Mouse (Mus musculus): Measurements from ENCODE around the gene Arhgap21.

Arhgap21 gene

DNA sequence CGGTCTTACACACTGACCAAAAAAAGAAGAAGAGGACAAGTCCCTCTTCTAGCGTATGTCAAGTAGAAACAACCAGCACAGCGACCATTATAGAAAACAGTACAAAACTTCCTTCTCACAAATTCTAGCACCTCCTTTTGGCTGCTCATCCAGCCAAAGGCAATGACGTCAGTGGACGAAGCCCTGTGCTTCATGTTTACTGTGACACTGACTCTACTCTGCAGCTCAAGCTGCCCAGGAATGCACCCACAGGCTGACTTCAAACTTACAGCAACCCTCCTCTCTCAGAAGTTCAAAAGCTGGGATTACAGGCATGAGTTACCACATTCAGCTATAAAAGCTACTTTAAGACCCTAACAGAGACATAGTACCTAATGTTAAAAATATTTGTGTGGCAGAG lies 72.2 kb downstream of the Arhgap21 start:
- DNase-seq (ENCODE audit: low spot score in 2 of 2), result no peak

DNA sequence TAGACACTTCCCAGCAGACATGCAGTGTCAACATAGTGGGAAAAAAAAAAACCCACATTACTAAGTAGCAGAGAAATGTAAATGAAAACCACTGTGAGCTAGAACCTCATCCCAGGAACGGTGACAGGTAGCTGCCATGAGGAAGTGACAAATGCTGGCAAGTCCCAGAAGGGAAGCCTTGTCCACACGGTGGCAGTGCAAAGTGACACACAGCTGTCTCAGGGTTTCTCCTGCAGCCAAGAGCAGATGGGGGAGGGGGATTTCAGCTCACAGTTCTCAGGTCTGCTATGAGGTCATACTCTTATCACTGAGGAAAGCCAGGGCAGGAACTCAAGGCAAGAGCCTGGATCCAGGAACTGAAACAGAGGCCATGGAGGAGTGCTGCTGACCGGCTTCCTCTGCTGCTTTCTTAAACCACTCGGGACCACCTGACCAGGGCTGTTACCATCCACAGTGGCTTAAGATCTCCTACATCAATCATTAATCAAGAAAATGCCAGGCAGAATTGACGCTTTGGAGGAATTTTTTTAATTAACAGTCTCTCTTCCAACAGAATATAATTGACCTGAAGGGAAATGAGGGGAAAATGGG lies 74.5 kb downstream of the Arhgap21 start:
- DNase-seq (ENCODE audit: low spot score in 2 of 2), result no peak

DNA sequence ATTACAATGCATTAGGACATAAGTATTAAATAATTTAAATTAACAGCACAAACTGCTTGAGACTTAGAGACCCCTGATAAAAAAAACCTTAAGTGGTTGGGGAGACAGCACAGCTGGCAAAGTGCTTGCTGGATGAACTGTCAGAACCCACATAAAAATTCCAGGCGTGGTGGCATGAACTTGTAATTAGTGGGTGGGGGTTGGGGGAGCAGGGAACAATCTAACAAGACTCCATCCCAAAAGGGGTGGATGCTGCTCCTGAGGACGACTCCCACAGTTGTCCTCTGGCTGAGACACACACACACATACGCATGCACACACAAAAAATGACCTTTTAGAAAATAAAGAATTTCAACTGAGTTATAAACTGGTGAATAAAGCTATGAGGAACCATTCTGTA lies 79.9 kb downstream of the Arhgap21 start:
- DNase-seq (ENCODE audit: low spot score in 2 of 2), result no peak

DNA sequence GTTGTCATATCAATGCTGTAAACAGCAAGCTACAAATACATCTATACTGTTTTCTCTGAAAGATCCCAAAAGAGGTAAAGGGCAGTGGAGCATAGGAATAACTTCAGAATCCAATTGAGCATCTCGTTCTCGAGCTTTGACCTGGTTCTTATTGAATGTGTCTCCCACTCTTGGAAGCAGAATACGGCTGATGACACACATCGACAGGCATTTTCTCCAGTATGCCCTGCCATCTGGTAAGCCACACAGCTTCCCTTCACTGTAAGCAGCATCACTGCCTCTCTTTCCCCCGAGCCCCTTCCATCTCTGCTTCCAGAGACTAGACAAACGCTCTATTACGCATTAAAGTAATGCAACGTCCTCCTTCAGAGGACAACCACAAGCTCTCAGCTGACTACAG lies 85.4 kb downstream of the Arhgap21 start:
- DNase-seq (ENCODE audit: low spot score in 2 of 2), result no peak

DNA sequence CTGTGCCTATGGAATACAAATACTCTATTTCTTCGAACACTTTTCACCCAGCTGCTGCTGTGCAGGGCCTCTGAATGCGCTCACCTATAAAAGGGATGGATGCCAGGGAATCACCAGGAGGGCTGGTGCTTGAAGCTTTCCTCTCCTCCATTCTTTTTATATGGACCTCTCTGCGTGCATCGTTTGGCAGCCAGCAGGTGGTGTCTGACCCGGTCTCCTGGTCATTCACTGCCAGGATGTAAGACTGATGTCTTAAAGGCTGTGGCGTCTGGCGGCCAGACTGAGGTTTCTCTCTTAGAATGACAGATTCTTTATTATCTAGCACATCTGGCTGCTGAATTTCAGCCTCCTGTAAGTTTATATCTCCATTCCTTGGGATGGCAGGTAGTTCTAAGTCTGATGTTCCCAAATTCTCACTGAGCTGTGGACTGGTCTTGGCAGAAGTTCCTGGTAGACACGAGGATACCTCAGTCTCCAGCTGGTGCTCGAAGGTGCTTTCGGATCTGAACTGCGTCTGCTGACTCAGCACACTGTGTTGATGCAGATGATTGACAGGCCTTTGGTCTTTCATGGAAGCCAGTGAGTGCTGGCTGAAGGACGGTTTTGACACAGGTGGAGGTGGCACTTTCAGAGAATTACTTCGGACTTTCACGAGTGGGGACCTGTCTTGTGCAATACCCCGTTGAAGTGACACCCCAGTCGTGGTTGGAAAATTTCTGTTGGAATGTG lies 88.6 kb downstream of the Arhgap21 start:
- DNase-seq (ENCODE audit: low spot score in 2 of 2), result no peak

DNA sequence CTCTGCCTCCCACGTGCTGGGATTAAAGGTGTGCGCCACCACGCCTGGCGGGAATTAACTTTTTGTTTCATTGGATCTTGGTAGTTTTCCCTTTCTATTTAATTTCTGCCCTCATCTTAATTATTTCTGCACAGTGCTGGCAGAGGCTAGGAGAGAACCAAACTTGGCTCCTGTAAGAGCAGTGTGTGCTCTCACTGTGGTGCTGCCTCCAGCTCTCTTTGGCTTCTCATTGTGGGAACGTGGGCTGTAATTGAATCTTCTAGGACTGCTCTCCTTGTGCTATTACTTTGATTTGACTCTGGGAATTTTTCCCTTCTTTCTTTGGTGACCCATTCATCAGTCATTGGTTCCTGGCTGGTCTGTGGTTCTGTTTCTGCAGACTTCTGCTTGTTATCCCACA lies 94.1 kb downstream of the Arhgap21 start:
- no peak for DNase-seq (ENCODE audit: low spot score in 2 of 2)

DNA sequence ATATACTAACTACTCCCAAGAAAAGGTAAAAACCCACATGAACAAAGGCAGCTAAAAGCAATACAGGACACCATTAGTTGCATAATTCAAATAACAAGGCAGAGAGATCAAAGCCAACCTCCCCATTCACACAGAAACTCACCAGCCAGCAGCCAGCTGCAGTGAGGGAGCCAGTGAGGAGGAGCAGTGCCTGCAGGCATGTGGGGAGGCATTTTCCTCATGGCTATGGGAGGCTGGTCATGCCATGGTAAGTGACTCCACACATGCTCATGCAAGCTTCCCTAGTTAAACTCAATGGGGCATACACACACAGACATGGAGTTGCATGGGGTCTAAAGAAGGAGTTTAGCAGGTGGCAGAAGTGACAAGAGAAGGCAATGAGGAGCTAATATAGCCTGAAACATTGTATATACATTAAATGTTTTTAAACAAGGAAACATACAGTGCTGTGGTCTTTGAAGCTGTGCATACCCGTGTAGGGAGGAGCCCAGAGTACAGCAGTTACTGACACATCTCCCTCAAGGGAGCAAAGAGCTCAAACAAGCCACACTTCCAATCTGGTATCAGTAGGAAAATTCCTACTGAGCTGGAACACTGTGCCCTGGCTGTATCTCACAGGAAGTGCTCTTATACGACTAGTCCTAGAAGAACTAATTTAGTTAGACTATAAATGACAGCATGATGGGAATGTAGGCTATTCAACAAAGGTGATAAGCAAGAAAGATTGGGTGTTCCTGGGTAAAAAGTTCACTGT lies 99.3 kb downstream of the Arhgap21 start:
- DNase-seq (ENCODE audit: low spot score in 2 of 2), result no peak

DNA sequence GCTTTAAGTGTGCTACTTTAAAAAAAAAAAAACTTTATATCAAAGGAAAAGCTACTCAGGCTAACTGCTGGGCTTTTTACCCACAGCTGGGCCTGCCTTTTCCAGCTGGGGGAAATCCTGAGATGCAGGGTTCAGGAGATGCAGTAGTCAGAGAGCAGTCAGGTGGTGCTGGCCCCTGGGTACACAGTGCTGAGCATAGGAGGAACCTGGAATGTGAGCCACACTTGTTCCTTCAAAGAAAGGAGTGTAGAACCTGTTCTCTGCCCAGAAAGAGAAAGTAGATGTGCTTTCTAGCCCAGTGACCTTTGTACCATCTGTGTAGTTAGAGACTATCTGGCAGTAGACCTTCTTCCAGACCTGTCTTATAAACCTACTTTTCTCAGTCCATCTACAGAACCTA lies 100.6 kb downstream of the Arhgap21 start:
- DNase-seq (ENCODE audit: low spot score in 2 of 2), result no peak

DNA sequence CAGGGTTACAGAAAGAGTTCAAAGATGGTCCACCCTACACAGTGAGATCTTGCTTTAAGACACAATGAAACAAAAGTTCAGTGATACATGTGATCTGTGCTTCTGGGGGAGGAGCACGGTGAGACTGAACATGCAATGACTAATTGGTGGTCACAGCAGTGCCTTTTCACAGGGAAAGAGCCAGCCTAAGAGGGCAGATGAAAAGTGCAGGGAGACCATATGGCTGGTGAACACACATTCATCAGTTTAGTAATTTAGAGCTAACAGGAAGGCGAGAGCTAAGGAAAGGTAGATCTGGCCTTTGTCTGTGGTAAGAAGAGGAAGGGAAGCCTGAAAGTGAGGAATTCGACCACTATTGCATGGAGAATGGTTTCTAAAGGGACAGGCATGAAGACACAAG lies 102.9 kb downstream of the Arhgap21 start:
- no peak for DNase-seq (ENCODE audit: low spot score in 2 of 2)

DNA sequence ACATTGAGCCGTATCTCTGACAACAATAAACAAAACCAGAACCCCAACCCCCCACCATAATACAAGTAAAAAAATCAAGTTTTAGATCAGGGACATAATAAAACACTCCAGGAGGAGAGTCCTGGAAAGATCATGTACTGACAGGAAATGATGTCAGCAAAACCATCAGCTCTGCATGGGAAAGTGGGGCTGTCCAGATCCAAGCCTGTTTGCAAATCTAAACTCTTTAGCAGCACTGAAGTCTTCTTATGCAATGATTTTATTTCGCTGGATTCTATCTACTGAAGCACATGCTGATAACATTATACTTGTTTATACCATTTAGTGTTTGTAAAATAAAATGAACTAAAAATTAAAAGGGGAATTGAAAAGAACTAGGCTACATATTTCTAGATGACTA lies 104.1 kb downstream of the Arhgap21 start:
- DNase-seq (ENCODE audit: low spot score in 2 of 2), result no peak

DNA sequence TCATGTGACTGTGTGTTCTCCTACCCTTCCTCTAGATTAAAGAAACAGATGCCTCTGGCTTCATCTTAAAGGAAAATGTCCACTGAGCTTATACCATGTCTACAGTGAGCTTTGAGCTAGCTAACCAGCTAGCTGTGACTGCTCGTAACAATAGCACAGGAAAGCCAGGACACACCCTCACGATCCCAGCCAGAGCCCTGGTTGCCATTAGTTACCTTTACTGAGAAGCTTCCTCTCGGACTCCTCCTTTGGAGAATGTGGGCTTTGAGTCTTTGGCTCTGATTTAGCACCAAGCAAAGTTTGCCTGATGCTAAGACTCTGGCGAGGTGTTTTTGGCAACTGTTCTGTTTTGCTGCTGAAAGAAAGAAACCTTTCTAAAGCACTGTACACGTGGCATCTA lies 107.9 kb downstream of the Arhgap21 start:
- DNase-seq (ENCODE audit: low spot score in 2 of 2), result no peak

DNA sequence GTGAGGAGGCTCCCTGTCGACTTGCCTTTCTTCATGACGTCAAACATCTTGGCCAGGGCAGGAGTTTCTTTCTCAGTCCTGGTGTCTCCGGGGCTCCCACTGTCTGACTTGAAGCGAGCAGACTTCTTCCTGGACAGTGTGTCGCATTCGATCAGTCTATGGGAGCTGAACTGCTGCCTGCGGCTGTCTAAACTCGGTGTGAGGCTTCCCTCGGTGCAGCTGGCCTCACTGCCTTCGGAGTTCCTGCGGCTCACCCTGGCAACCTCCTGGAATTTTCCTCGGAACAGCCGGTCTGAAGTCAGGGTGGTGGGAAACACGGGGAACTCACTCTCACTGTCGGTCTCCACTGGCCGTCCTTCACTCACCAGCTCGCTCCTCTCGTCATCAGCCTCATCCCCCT lies 119.3 kb downstream of the Arhgap21 start:
- no peak for DNase-seq (ENCODE audit: low spot score in 2 of 2)

DNA sequence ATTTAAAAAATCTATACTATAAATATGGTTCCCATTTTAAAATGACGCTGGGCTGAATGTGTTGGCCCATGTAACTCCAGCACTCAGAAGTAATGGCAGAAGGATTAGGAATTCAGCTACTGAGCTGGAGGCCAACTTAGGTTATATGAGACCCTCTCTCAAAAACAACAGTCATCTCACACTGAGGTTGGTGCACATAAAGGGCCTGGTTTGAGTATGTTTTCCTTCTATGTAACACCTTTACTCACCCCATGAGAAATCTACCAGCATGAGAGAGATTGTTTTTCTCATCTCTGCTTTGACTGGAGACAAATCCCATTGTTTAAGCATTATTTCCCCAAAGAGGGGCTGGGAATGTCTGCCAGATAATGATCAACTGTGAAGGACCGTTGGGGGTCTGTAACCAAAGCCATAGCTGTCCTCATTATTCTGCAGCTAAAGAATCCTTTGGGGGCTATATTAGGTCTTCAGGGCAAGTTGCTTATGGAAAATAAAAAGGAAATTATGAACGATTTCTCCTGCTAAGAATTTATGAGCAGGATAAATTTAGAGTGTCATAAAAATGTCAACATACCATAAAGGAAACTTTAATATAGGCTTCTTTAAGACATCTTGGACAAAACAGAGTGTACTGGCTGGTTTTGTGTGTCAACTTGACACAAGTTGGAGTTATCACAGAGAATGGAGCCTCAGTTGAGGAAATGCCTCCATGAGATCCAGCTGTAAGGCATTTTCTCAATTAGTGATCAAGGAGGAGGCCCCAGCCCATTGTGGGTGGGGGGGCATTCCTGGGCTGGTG lies 136.9 kb downstream of the Arhgap21 start:
- DNase-seq (ENCODE audit: low spot score in 2 of 2), result no peak

DNA sequence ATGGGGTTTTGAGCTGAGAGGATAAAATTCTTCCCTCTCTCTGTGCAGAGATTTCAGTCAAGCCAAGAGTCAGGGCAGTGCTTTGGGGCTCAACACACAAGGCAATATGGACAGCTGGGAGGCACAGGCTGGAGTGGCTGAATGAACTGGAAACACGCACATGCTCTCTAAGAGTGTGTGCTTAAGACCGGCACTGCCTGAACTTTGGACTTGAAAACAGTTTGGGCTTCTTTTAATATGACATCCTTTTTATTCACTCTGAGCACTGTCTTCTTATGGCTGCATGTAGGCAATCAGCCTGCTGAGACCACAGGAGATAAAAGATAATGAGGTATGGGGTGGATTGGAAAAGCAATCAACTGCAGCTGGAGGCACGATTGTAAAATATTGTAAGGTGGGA lies 137.8 kb downstream of the Arhgap21 start:
- no peak for DNase-seq (ENCODE audit: low spot score in 2 of 2)

DNA sequence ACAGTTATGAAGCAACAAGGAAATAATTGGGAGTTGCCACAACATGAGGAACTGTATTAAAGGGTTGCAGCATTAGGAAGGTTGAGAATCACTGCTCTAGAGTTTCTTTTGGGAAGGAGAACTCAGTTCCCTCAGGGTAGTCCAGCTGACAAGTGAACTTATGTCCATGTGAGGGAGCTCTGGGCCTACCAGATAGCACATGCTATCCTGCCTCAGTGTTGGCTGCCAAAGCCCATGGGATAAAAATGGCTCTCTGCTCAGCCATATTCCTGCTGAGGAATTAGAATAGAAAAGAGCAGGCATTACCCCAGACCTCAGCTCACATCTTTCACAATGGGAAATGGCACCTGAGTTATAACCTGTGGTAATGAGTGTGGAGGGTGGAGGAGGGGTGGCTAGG lies 142.4 kb downstream of the Arhgap21 start:
- no peak for DNase-seq (ENCODE audit: low spot score in 2 of 2)

DNA sequence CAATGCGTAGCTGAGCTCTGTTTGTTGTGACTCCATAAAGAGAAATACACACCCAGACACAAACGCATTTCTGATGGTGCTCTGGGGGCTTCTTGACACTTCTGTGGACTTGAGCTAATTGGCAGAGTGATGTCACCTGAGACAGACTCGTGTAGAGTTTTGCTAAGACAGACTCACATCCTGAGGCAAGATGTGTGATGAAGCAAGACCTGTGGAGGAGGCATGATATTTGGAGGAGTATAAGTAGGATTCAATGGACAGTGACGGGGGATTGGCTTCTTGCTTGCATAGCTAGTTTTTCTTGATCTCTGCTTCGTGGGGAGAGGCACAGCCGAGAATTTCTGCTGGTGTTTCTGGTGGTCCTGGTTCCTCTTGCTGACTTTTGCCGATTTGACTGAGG lies 150.5 kb downstream of the Arhgap21 start:
- no peak for DNase-seq (ENCODE audit: low spot score in 2 of 2)

DNA sequence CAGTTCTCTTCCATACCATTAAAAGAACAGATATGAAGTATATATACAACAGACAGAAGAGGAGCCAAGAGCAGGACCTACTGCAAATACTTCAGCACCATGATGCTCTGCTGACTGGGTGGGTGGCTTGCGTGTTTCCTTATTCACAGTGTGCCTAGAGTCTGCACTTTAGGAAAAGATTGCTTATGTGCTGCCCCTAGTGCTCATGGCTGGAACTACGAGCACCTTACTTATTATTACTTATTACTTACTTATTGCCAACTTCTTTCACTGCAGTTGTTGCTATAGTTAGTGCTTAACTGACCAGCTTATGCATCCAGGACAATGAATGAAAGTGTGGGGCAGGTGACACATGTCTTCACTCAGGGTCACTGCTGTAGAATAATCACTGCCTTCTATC lies 154.7 kb downstream of the Arhgap21 start:
- DNase-seq (ENCODE audit: low spot score in 2 of 2), result no peak

DNA sequence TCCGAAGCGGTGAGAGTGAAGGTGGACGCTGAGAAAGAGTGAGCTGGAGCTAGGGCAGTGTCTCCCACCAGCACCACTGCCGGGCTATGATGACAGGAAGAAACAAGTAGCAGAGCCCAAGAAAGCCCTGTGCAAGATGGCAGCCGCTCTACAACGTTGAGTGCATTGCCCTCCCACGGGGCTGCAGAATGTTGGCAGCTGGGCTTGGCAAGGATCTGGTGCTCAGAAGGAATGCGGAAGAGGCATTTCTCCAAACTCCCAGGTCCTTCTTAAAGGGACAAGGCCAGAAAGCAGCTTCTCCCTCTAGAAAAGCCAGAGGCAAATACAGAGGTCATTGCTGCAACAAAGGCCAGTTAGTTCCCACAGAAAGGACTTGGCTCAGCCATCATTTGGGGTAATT lies 157.2 kb downstream of the Arhgap21 start:
- no peak for DNase-seq (ENCODE audit: low spot score in 2 of 2)

DNA sequence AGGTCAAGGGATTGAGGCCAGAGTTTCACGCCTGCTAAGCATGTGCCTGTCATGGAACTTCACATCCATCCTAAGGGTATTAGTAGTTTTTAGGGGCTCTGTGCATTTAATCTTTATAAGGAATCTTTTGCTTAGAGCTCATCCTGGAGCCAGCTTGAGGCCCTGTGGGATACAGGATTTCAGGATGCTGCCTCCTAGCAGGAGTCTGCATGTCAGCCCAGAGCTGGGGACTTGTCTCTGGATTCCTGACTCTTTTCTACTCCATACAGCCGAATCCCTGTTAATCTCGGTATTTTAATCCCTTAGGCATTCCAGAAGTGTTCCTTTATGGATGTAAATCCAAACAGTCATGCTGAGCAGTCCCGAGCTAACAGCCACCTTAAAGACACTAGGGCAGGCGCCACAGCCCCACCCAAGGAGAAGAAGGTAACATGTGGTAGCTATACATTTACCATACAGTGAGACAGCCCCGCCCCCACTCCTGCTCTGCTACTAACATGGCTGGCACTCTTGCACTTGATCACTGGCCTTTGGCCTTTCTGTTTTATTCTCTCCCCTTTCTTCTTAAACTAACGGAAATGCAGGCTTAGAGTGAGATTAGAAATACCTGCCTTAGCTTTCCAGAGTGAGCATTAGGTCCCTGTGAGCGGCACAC lies 167.3 kb downstream of the Arhgap21 start:
- no peak for DNase-seq (ENCODE audit: low spot score in 2 of 2)

All from frontal cortex, postnatal 25 days (tissue).